Mouse (Mus musculus) neural tube, embryonic 13.5 days (tissue): ENCODE data around the gene Gm26741. TPM values are rescaled to one million over a fixed set of nuclear protein-coding genes. Genes with fewer than 3 reads are reported as not detected.

Source experiments
- ATAC-seq: fragments of 200-750 bp; cut with Nextera tagmentation; 2 replicates; pipeline ENCODE4 v1.8.0; 2017; ENCODE audit warnings: low read depth, mild to moderate bottlenecking, moderate TSS enrichment, moderate library complexity
- H3K27ac ChIP-seq: fragments of 300-500 bp; sonication (generic); replicated peaks from 2 replicates; pipeline ENCODE4 v1.5.1; 2015; ENCODE audit warnings: moderate library complexity, mild to moderate bottlenecking, inconsistent platforms
- H3K27me3 ChIP-seq: fragments of 300-500 bp; sonication (generic); 2 replicates; pipeline ENCODE4 v1.6.1; 2015; ENCODE audit warnings: mild to moderate bottlenecking, inconsistent platforms
- H3K36me3 ChIP-seq: fragments of 300-500 bp; sonication (generic); 2 replicates; pipeline ENCODE4 v1.6.1; 2015; ENCODE audit warnings: mild to moderate bottlenecking, inconsistent platforms
- H3K4me1 ChIP-seq: fragments of 300-500 bp; sonication (generic); replicated peaks from 2 replicates; pipeline ENCODE4 v1.6.1; 2015; ENCODE audit warnings: inconsistent platforms
- H3K4me2 ChIP-seq: fragments of 300-500 bp; sonication (generic); 2 replicates; pipeline ENCODE4 v1.6.1; 2015; ENCODE audit warnings: inconsistent platforms, mild to moderate bottlenecking, moderate library complexity
- H3K4me3 ChIP-seq: fragments of 300-500 bp; sonication (generic); 2 replicates; pipeline ENCODE4 v1.5.1; 2015; ENCODE audit warnings: mild to moderate bottlenecking, inconsistent platforms
- H3K9ac ChIP-seq: fragments of 300-500 bp; sonication (generic); 2 replicates; pipeline ENCODE4 v1.6.1; 2015; ENCODE audit warnings: moderate library complexity, mild to moderate bottlenecking, inconsistent platforms
- H3K9me3 ChIP-seq: fragments of 300-500 bp; sonication (generic); 2 replicates; pipeline ENCODE4 v1.6.1; 2016; ENCODE audit warnings: inconsistent platforms
- WGBS: fragments of 180-500 bp; shearing (Covaris S2); methylation state at CpG from one replicate; pipeline ENCODE4 v1.1.7; 2015; 5-methylcytosine and 5-hydroxymethylcytosine counted together
- polyA plus RNA-seq: library from polyadenylated mRNA; unstranded; fragments of >200 nt; fragmentation: Nextera tagmentation; extraction: Ambion mirVana; gene quantifications from 2 replicates; pipeline ENCODE4 v1.2.1, GENCODE M21; 2015

Gm26741 gene
- polyA plus RNA-seq, 1 experiment from 2014 or later: not detected

- H3K9me3 ChIP-seq: no peaks in the 10 kb centered on the region
- no peak overlapping the region for H3K9ac ChIP-seq
- no peak overlapping the region for H3K27ac ChIP-seq
- H3K4me1 ChIP-seq: no peaks in the 10 kb centered on the region
- 85% methylated on average over 2 of the region's 2 CpGs for WGBS
- no peak overlapping the region for H3K4me2 ChIP-seq
- H3K36me3 ChIP-seq: no peaks in the 10 kb centered on the region
- H3K27me3 ChIP-seq: no peaks in the 10 kb centered on the region
- ATAC-seq: no peak
- no peak overlapping the region for H3K4me3 ChIP-seq
These were observed 40.1 kb downstream of the Gm26741 start for GRCm38 (mm10) chr10:52398715-52399114.

DNA sequence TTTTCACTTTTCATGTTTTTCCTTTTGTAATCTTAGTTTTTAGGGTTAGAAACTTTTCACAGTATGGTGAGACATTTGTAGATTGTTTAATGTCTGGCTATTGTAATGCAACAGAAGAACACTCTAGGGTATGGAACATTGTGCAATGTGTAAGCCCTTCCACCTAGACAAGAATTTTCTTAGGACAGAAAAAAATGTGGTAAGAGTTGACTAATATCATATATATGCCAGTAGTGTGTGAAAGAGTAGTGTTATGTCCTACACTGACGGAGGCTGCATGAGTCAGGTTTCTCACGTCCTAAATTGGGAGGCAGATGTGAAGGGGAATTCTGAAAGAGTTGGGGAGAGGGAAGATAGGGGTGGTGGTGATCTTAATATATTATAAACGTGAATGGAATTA is 41.2 kb downstream of the Gm26741 start:
- Histone ChIP-seq H3K9me3 (no peaks in the 10 kb centered on the region), H3K4me3 (no peak overlapping the region), H3K27ac (no peak overlapping the region), H3K4me2 (no peak overlapping the region), H3K4me1 (no peaks in the 10 kb centered on the region), H3K36me3 (no peaks in the 10 kb centered on the region), H3K27me3 (no peaks in the 10 kb centered on the region), H3K9ac (no peak overlapping the region)
- WGBS: 66% methylated on average over 3 of the region's 3 CpGs
- no peak for ATAC-seq

DNA sequence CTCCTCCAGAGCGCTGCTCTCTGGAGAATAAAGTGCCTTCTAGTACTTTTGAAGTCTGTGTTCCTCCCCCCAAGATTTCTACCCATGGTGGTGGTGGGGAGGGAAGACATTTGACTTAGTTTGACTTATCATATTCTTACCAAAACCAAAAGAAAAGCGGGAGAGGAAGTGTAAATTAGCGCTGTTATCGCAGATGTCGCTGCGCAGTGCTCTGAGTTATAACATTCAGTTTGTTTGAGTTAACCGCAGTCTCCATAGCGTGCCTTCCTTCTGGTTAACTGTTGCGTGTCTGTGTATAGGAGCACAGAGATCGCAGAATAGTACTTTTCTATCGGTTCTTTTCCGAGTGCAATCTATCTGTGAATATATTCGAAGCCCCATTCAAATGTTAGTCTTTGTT is 46.6 kb downstream of the Gm26741 start:
- Histone ChIP-seq H3K27ac (no peak overlapping the region), H3K4me3 (no peak overlapping the region), H3K27me3 (no peaks in the 10 kb centered on the region), H3K9me3 (no peaks in the 10 kb centered on the region), H3K9ac (no peak overlapping the region), H3K4me2 (no peak overlapping the region), H3K4me1 (no peaks in the 10 kb centered on the region), H3K36me3 (no peaks in the 10 kb centered on the region)
- ATAC-seq: no peak
- 89% methylated on average over 13 of the region's 13 CpGs for WGBS

GRCm38 (mm10) chr10:52407526-52407925 is 49.0 kb downstream of the Gm26741 start:
- no peaks in the 10 kb centered on the region for H3K36me3 ChIP-seq
- H3K27ac ChIP-seq: no peak overlapping the region
- WGBS: 91% methylated on average over 2 of the region's 2 CpGs
- H3K4me3 ChIP-seq: no peak overlapping the region
- H3K4me2 ChIP-seq: no peak overlapping the region
- H3K4me1 ChIP-seq: no peaks in the 10 kb centered on the region
- ATAC-seq: no peak
- no peak overlapping the region for H3K9ac ChIP-seq
- no peaks in the 10 kb centered on the region for H3K9me3 ChIP-seq
- H3K27me3 ChIP-seq: no peaks in the 10 kb centered on the region

Other genes starting within 250 kb of the Gm26741 start
- gene Ros1, start 163.5 kb upstream of the Gm26741 start, polyA plus RNA-seq: not detected in 2 replicates
- gene Dcbld1, start 125.1 kb upstream of the Gm26741 start, polyA plus RNA-seq: 35.2 and 37.0 TPM in 2 replicates
- gene Gopc, start 23.4 kb downstream of the Gm26741 start, polyA plus RNA-seq: 29.1 and 32.2 TPM in 2 replicates
- not detected in 2 replicates for gene Nepn, start 30.2 kb downstream of the Gm26741 start, polyA plus RNA-seq
- 15.6 and 19.0 TPM in 2 replicates for gene Nus1, start 58.8 kb downstream of the Gm26741 start, polyA plus RNA-seq